Mouse (Mus musculus): ENCODE data around the gene Slpi. TPM values are rescaled to one million over a fixed set of nuclear protein-coding genes. Genes with fewer than 3 reads are reported as not detected.
"Not testable (repeated sequence)": the region's sequence is repeated elsewhere in the genome, so short reads cannot be mapped to it uniquely, and the experiment has no call there.

Gene Slpi
- total RNA-seq, 1 experiment from 2014 or later = 10.4 TPM

- not testable (repeated sequence) for ATAC-seq (replicated peaks; ENCODE audit: low read depth, poor library complexity, severe bottlenecking)
Observed at GRCm38 (mm10) chr2:164347697-164348096, 41.2 kb downstream of the Slpi start.

GRCm38 (mm10) chr2:164343732-164344131 lies 45.2 kb downstream of the Slpi start:
- not testable (repeated sequence) for ATAC-seq (replicated peaks; ENCODE audit: low read depth, poor library complexity, severe bottlenecking)

GRCm38 (mm10) chr2:164332440-164332839 lies 56.5 kb downstream of the Slpi start, which contains the start of gene Svs5:
Gene Svs5, plus strand, starts transcription at chr2:164332740.
- ATAC-seq (replicated peaks; ENCODE audit: low read depth, poor library complexity, severe bottlenecking) = not testable (repeated sequence)

- no peak for ATAC-seq (replicated peaks; ENCODE audit: low read depth, poor library complexity, severe bottlenecking)
Observed at GRCm38 (mm10) chr2:164320983-164321382, 67.9 kb downstream of the Slpi start.

- ATAC-seq (replicated peaks; ENCODE audit: low read depth, poor library complexity, severe bottlenecking) = not testable (repeated sequence)
Observed at GRCm38 (mm10) chr2:164316451-164316850, 72.4 kb downstream of the Slpi start, which contains the start of gene Svs6. Gene Svs6, plus strand, starts transcription at chr2:164316751.

- ATAC-seq (replicated peaks; ENCODE audit: low read depth, poor library complexity, severe bottlenecking) = not testable (repeated sequence)
Observed at GRCm38 (mm10) chr2:164315460-164315859, 73.4 kb downstream of the Slpi start.

- no peak for ATAC-seq (replicated peaks; ENCODE audit: low read depth, poor library complexity, severe bottlenecking)
Observed at GRCm38 (mm10) chr2:164312599-164312998, 76.3 kb downstream of the Slpi start.

Other genes with a start within 250 kb of the Slpi start
- 0.59 TPM in 1 of 2 replicates, not detected in the other for gene Kcns1, start 218.0 kb downstream of the Slpi start, total RNA-seq (2017)
- not detected in 2 replicates for gene Wfdc5, start 206.4 kb downstream of the Slpi start, total RNA-seq (2017)
- gene Wfdc12, start 198.5 kb downstream of the Slpi start, total RNA-seq (2017) = not detected in 2 replicates
- not detected in 2 replicates for gene Wfdc15a, start 189.0 kb downstream of the Slpi start, total RNA-seq (2017)
- gene Wfdc15b, start 167.4 kb downstream of the Slpi start, total RNA-seq (2017) = not detected in 2 replicates
- gene Svs2, start 150.6 kb downstream of the Slpi start, total RNA-seq (2017) = not detected in 2 replicates
- gene Svs3b, start 132.5 kb downstream of the Slpi start, total RNA-seq (2017) = not detected in 2 replicates
- gene Svs4, start 110.6 kb downstream of the Slpi start, total RNA-seq (2017) = not detected in 2 replicates
- gene Svs3a, start 99.8 kb downstream of the Slpi start, total RNA-seq (2017) = not detected in 2 replicates
- not detected in 2 replicates for gene Svs6, start 72.3 kb downstream of the Slpi start, total RNA-seq (2017)
- not detected in 2 replicates for gene Svs5, start 56.4 kb downstream of the Slpi start, total RNA-seq (2017)
- not detected in 2 replicates for gene Rbpjl, start 14.0 kb upstream of the Slpi start, total RNA-seq (2017)
- gene Matn4, start 16.1 kb upstream of the Slpi start, total RNA-seq (2017) = not detected in 2 replicates
- 0.05 TPM in 1 of 2 replicates, not detected in the other for gene Sdc4, start 54.8 kb upstream of the Slpi start, total RNA-seq (2017)
- 8.9 and 13.4 TPM in 2 replicates for gene Sys1, start 67.9 kb upstream of the Slpi start, total RNA-seq (2017)
- 0.46 TPM in 1 of 2 replicates, not detected in the other for gene Gm20458, start 71.9 kb upstream of the Slpi start, total RNA-seq (2017)
- gene Trp53tg5, start 84.6 kb upstream of the Slpi start, total RNA-seq (2017) = not detected in 2 replicates
- 0.18 TPM in 1 of 2 replicates, not detected in the other for gene Dbndd2, start 97.0 kb upstream of the Slpi start, total RNA-seq (2017)
- 30.6 and 33.2 TPM in 2 replicates for gene Pigt, start 108.4 kb upstream of the Slpi start, total RNA-seq (2017)
- gene Wfdc2, start 173.3 kb upstream of the Slpi start, total RNA-seq (2017) = not detected in 2 replicates
- gene Spint3, start 184.4 kb upstream of the Slpi start, total RNA-seq (2017) = not detected in 2 replicates
- not detected in 2 replicates for gene Wfdc6a, start 196.4 kb upstream of the Slpi start, total RNA-seq (2017)
- gene Eppin, start 204.5 kb upstream of the Slpi start, total RNA-seq (2017) = not detected in 2 replicates
- not detected in 2 replicates for gene Wfdc6b, start 224.4 kb upstream of the Slpi start, total RNA-seq (2017)
- not detected in 2 replicates for gene Wfdc8, start 224.5 kb upstream of the Slpi start, total RNA-seq (2017)
- not detected in 2 replicates for gene Wfdc16, start 249.7 kb upstream of the Slpi start, total RNA-seq (2017)